26 mouse cellular contexts compared by ENCODE assay signal in the genomic region with DNA sequence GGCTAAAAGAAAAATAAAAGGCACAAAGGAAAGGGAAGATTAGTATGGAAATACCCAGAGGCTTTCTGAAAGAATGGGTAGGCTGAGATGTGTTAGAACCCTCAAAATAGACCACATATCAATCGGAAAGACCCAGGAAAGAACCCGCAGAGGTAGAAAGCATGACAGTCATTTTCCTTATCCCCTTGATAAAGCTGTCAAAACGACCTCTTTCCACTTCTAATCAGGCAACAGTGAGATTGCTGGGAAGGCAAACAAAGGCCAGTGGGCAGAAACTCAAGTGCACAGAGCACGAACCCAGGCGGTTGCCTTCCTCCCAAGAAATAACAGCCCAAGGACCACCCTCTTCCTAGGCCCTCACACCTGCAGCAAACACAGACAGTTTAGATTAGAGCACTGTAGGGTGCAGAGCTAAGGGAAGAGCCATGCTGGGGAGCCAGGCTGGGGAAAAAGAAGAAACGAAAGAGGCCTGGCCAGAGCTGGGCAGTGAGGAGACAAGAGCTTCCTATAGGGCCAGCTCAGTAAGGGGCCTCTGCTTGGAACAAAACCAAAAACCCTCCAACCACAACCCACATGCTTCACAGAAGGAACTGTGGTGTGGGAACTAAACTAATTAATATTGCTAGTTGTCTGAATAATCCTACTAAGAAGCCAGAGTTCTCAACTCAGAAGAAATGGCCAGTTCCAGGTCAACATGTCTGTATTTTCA. TPM values are rescaled to one million over a fixed set of nuclear protein-coding genes. Genes with fewer than 3 reads are reported as not detected.
A peak's percentile ranks its signal among the peaks of the same experiment; 100 is the strongest.
DNase-seq lines count a peak whose midpoint lies in the region; ATAC-seq and TF ChIP-seq lines count a peak whose summit lies in the region.
"Had no signal": no experiment of that assay in that cellular context is flagged by ENCODE, and none has a peak within 500 bp of the region (broad histone marks: within the 10 kb centered on the region; RNA-seq: fewer than 3 reads in every experiment).

No protein-coding gene starts in this region.

- H3K4me2 ChIP-seq in intestine, embryonic 15.5 days (replicated peaks) = no peak overlapping the region
- H3K4me2 ChIP-seq in intestine, embryonic 16.5 days (ENCODE audit: low read depth, low read length) = no peak overlapping the region
- H3K4me2 ChIP-seq in stomach, embryonic 14.5 days (replicated peaks; ENCODE audit: low read depth, low read length) = no peak overlapping the region
- H3K4me2 ChIP-seq in stomach, postnatal 0 days (replicated peaks; ENCODE audit: low read depth) = no peak overlapping the region
- H3K4me2 ChIP-seq: embryonic facial prominence, embryonic 12.5 days; forebrain, embryonic 15.5 days; hindbrain, embryonic 14.5 days; limb, embryonic 12.5 days; neural tube, embryonic 12.5 days had no signal

- 0 out of 2 replicates have a peak overlapping the region, but pooled peaks have one; percentile 21 for H3K9ac ChIP-seq in intestine, embryonic 15.5 days
- H3K9ac ChIP-seq in intestine, embryonic 16.5 days (ENCODE audit: low read depth, low read length) = no peak overlapping the region
- no peak overlapping the region for H3K9ac ChIP-seq in stomach, embryonic 14.5 days (replicated peaks; ENCODE audit: low read depth, low read length)
- no peak overlapping the region for H3K9ac ChIP-seq in stomach, postnatal 0 days (ENCODE audit: low read length)
- H3K9ac ChIP-seq: embryonic facial prominence, embryonic 12.5 days; forebrain, embryonic 15.5 days; hindbrain, embryonic 14.5 days; limb, embryonic 12.5 days; liver, embryonic 14.5 days; neural tube, embryonic 12.5 days had no signal

- H3K4me3 ChIP-seq in heart, embryonic 10.5 days = no peak overlapping the region
- H3K4me3 ChIP-seq in intestine, embryonic 15.5 days (replicated peaks) = no peak overlapping the region
- no peak overlapping the region for H3K4me3 ChIP-seq in intestine, embryonic 16.5 days (ENCODE audit: low read length)
- H3K4me3 ChIP-seq in stomach, embryonic 14.5 days (ENCODE audit: low read depth, low read length) = no peak overlapping the region
- no peak overlapping the region for H3K4me3 ChIP-seq in stomach, postnatal 0 days (ENCODE audit: low read depth, low read length)
- H3K4me3 ChIP-seq: embryonic facial prominence, embryonic 12.5 days; forebrain, embryonic 15.5 days; left cerebral cortex, adult 2 months; limb, embryonic 12.5 days; midbrain, embryonic 10.5 days; neural tube, embryonic 12.5 days had no signal

- WGBS in heart, embryonic 10.5 days = 18% methylated on average over 6 of the region's 6 CpGs
- 62% methylated on average over 6 of the region's 6 CpGs for WGBS in intestine, embryonic 15.5 days
- WGBS in intestine, embryonic 16.5 days = 61% methylated on average over 6 of the region's 6 CpGs
- WGBS in stomach, embryonic 14.5 days = 70% methylated on average over 6 of the region's 6 CpGs
- 59% methylated on average over 6 of the region's 6 CpGs for WGBS in stomach, postnatal 0 days

- peak overlapping the region; percentile 75 for H3K27ac ChIP-seq in heart, embryonic 10.5 days
- no peak overlapping the region for H3K27ac ChIP-seq in intestine, embryonic 15.5 days
- H3K27ac ChIP-seq in intestine, embryonic 16.5 days (ENCODE audit: low read length) = no peak overlapping the region
- H3K27ac ChIP-seq in stomach, embryonic 14.5 days (ENCODE audit: low read length) = no peak overlapping the region
- no peak overlapping the region for H3K27ac ChIP-seq in stomach, postnatal 0 days (replicated peaks)
- H3K27ac ChIP-seq: embryonic facial prominence, embryonic 12.5 days; forebrain, embryonic 15.5 days; hindbrain, embryonic 14.5 days; left cerebral cortex, adult 2 months; limb, embryonic 12.5 days; liver, embryonic 14.5 days; midbrain, embryonic 10.5 days; neural tube, embryonic 12.5 days had no signal

- intact Hi-C loops in heart, postnatal 10 days (cut with DNase I) = no loop called here

- no peak for ATAC-seq in intestine, embryonic 15.5 days
- no peak for ATAC-seq in intestine, embryonic 16.5 days
- peak; percentile 53; the same call in 1 of the 2 replicates for ATAC-seq in stomach, embryonic 14.5 days (ENCODE audit: insufficient number of reproducible peaks, insufficient read depth, low FRiP score, low read depth)
- no peak for ATAC-seq in stomach, postnatal 0 days (ENCODE audit: low FRiP score, low TSS enrichment)
- ATAC-seq: forebrain, embryonic 15.5 days; lung, postnatal 0 days had no signal

- DNase-seq in heart, embryonic 10.5 days (ENCODE audit: low spot score) = no peak
- DNase-seq in heart, postnatal 10 days = no peak
- DNase-seq in stomach, postnatal 0 days (ENCODE audit: low spot score) = no peak
- DNase-seq in ovary, postnatal 10 days (ENCODE audit: low spot score) = no peak
- no peak for DNase-seq in urinary bladder, adult 2 months (ENCODE audit: low spot score)
- DNase-seq: adrenal gland, postnatal 10 days; cerebellum, adult 18-20 months; cerebellum, postnatal 36 days; kidney, adult 18-20 months; thymus, postnatal 36 days had no signal

- H3K9me3 ChIP-seq in heart, embryonic 10.5 days = no peaks in the 10 kb centered on the region
- no peaks in the 10 kb centered on the region for H3K9me3 ChIP-seq in intestine, embryonic 15.5 days
- no peaks in the 10 kb centered on the region for H3K9me3 ChIP-seq in intestine, embryonic 16.5 days (ENCODE audit: control insufficient read depth, low read length)
- H3K9me3 ChIP-seq in stomach, embryonic 14.5 days (ENCODE audit: control insufficient read depth, low read depth, low read length) = no peaks in the 10 kb centered on the region
- no peaks in the 10 kb centered on the region for H3K9me3 ChIP-seq in stomach, postnatal 0 days (ENCODE audit: control insufficient read depth, low read length)
- H3K9me3 ChIP-seq: embryonic facial prominence, embryonic 12.5 days; forebrain, embryonic 15.5 days; limb, embryonic 12.5 days; midbrain, embryonic 10.5 days; neural tube, embryonic 12.5 days had no signal

- peaks cover 64% of the 10 kb centered on the region for H3K4me1 ChIP-seq in heart, embryonic 10.5 days
- 0 out of 2 replicates have a peak, but pooled peaks cover 3% of the 10 kb centered on the region for H3K4me1 ChIP-seq in intestine, embryonic 15.5 days (replicated peaks)
- H3K4me1 ChIP-seq in intestine, embryonic 16.5 days (ENCODE audit: control insufficient read depth, insufficient read depth, low read length) = peaks cover 7% of the 10 kb centered on the region; the same call in 1 of the 2 replicates
- no peaks in the 10 kb centered on the region for H3K4me1 ChIP-seq in stomach, embryonic 14.5 days (ENCODE audit: control insufficient read depth, insufficient read depth, low read length)
- H3K4me1 ChIP-seq in stomach, postnatal 0 days (replicated peaks; ENCODE audit: control insufficient read depth, insufficient read depth) = no peaks in the 10 kb centered on the region
- H3K4me1 ChIP-seq: embryonic facial prominence, embryonic 12.5 days; limb, embryonic 12.5 days; midbrain, embryonic 10.5 days; neural tube, embryonic 12.5 days had no signal

- peaks cover 41% of the 10 kb centered on the region for H3K36me3 ChIP-seq in heart, embryonic 10.5 days
- H3K36me3 ChIP-seq in intestine, embryonic 15.5 days = peaks cover 25% of the 10 kb centered on the region
- peaks cover 6% of the 10 kb centered on the region; the same call in 1 of the 2 replicates for H3K36me3 ChIP-seq in intestine, embryonic 16.5 days (ENCODE audit: control insufficient read depth, insufficient read depth, low read length)
- H3K36me3 ChIP-seq in stomach, embryonic 14.5 days (ENCODE audit: control insufficient read depth, insufficient read depth, low read length) = peaks cover 41% of the 10 kb centered on the region; the same call in 1 of the 2 replicates
- peaks cover 11% of the 10 kb centered on the region for H3K36me3 ChIP-seq in stomach, postnatal 0 days (ENCODE audit: control insufficient read depth, insufficient read depth, low read length)

- TF ChIP-seq CTCF in stomach, postnatal 0 days (IDR thresholded peaks at IDR 0.05; ENCODE audit: low read depth) = no peak

- H3K27me3 ChIP-seq in heart, embryonic 10.5 days (ENCODE audit: insufficient read depth, poor library complexity, severe bottlenecking) = no peaks in the 10 kb centered on the region
- no peaks in the 10 kb centered on the region for H3K27me3 ChIP-seq in intestine, embryonic 15.5 days (replicated peaks)
- H3K27me3 ChIP-seq in intestine, embryonic 16.5 days (replicated peaks; ENCODE audit: control insufficient read depth, insufficient read depth, low read length) = no peaks in the 10 kb centered on the region
- no peaks in the 10 kb centered on the region for H3K27me3 ChIP-seq in stomach, embryonic 14.5 days (ENCODE audit: control insufficient read depth, insufficient read depth, low read length)
- H3K27me3 ChIP-seq in stomach, postnatal 0 days (ENCODE audit: control insufficient read depth, insufficient read depth, low read length) = no peaks in the 10 kb centered on the region
- H3K27me3 ChIP-seq: embryonic facial prominence, embryonic 12.5 days; forebrain, embryonic 15.5 days; limb, embryonic 12.5 days; neural tube, embryonic 12.5 days had no signal

- no peak for TF ChIP-seq EP300 in stomach, postnatal 0 days (optimal IDR thresholded peaks at IDR 0.05)

RNA-seq across cellular contexts. Expression of gene Gosr2, which starts 9.3 kb away (rescaled TPM):
- 80.1 and 86.4 TPM in 2 replicates for polyA plus RNA-seq in heart, embryonic 10.5 days (2016; fragmentation: Nextera tagmentation; extraction: Ambion mirVana)
- 10 to 100 TPM; 55.5 to 57.3 TPM for total RNA-seq in heart, postnatal 10 days (2021)
- polyA plus RNA-seq in intestine, embryonic 15.5 days (2015; fragmentation: Nextera tagmentation; extraction: Ambion mirVana) = 65.3 and 70.7 TPM in 2 replicates
- 73.3 and 76.3 TPM in 2 replicates for polyA plus RNA-seq in intestine, embryonic 16.5 days (2015; fragmentation: Nextera tagmentation; extraction: Ambion mirVana)
- polyA plus RNA-seq in stomach, embryonic 14.5 days (2014; fragmentation: Nextera tagmentation; extraction: Ambion mirVana) = 69.4 and 77.6 TPM in 2 replicates
- 58.7 and 60.4 TPM in 2 replicates for polyA plus RNA-seq in stomach, postnatal 0 days (2015; fragmentation: Nextera tagmentation; extraction: Ambion mirVana)
- 62.0 and 76.2 TPM in 2 replicates for polyA plus RNA-seq in urinary bladder, adult 2 months (2012; rRNA removed)

RNA-seq across cellular contexts. Expression of gene Rprml, which starts 39.1 kb away (rescaled TPM):
- 0.48 TPM in 1 of 2 replicates, not detected in the other for polyA plus RNA-seq in heart, embryonic 10.5 days (2016; fragmentation: Nextera tagmentation; extraction: Ambion mirVana)
- total RNA-seq in heart, postnatal 10 days (2021) = not detected
- polyA plus RNA-seq in intestine, embryonic 15.5 days (2015; fragmentation: Nextera tagmentation; extraction: Ambion mirVana) = 0.44 and 0.52 TPM in 2 replicates
- 0.44 and 0.81 TPM in 2 replicates for polyA plus RNA-seq in intestine, embryonic 16.5 days (2015; fragmentation: Nextera tagmentation; extraction: Ambion mirVana)
- not detected in 2 replicates for polyA plus RNA-seq in stomach, embryonic 14.5 days (2014; fragmentation: Nextera tagmentation; extraction: Ambion mirVana)
- 0.16 and 0.25 TPM in 2 replicates for polyA plus RNA-seq in stomach, postnatal 0 days (2015; fragmentation: Nextera tagmentation; extraction: Ambion mirVana)
- polyA plus RNA-seq in urinary bladder, adult 2 months (2012; rRNA removed) = 0.15 TPM in 1 of 2 replicates, not detected in the other
- total RNA-seq: gastrocnemius, adult 18-20 months; monocyte, adult 5-6 weeks had no signal
- polyA plus RNA-seq: hindbrain, embryonic 14.5 days; limb, embryonic 12.5 days; liver, embryonic 14.5 days; midbrain, embryonic 10.5 days; neural tube, embryonic 12.5 days; spleen, adult 2 months had no signal

RNA-seq across cellular contexts. Expression of gene Lyzl6, which starts 49.7 kb away (rescaled TPM):
- not detected in 2 replicates for polyA plus RNA-seq in heart, embryonic 10.5 days (2016; fragmentation: Nextera tagmentation; extraction: Ambion mirVana)
- total RNA-seq in heart, postnatal 10 days (2021) = not detected
- not detected in 2 replicates for polyA plus RNA-seq in intestine, embryonic 15.5 days (2015; fragmentation: Nextera tagmentation; extraction: Ambion mirVana)
- polyA plus RNA-seq in intestine, embryonic 16.5 days (2015; fragmentation: Nextera tagmentation; extraction: Ambion mirVana) = not detected in 2 replicates
- not detected in 2 replicates for polyA plus RNA-seq in stomach, embryonic 14.5 days (2014; fragmentation: Nextera tagmentation; extraction: Ambion mirVana)
- polyA plus RNA-seq in stomach, postnatal 0 days (2015; fragmentation: Nextera tagmentation; extraction: Ambion mirVana) = not detected in 2 replicates
- polyA plus RNA-seq in urinary bladder, adult 2 months (2012; rRNA removed) = not detected in 2 replicates
- total RNA-seq: adrenal gland, postnatal 10 days; gastrocnemius, adult 18-20 months; layer of hippocampus, adult 8-10 months; left cerebral cortex, adult 2 months; monocyte, adult 5-6 weeks had no signal
- polyA plus RNA-seq: embryonic facial prominence, embryonic 12.5 days; forebrain, embryonic 15.5 days; hindbrain, embryonic 14.5 days; limb, embryonic 12.5 days; liver, embryonic 14.5 days; lung, postnatal 0 days; midbrain, embryonic 10.5 days; neural tube, embryonic 12.5 days; spleen, adult 2 months had no signal
